Mouse (Mus musculus): ENCODE data around the gene Col12a1. TPM values are rescaled to one million over a fixed set of nuclear protein-coding genes. Genes with fewer than 3 reads are reported as not detected.

Gene Col12a1
- polyA plus RNA-seq, 1 experiment from 2014 or later = 38.6 TPM

Other genes with a start within 250 kb of the Col12a1 start
- gene Cox7a2, start 41.0 kb upstream of the Col12a1 start, polyA plus RNA-seq (2014; fragmentation: Nextera tagmentation; extraction: Ambion mirVana) = 669 and 936 TPM in 2 replicates
- 48.4 and 79.7 TPM in 2 replicates for gene Tmem30a, start 74.7 kb upstream of the Col12a1 start, polyA plus RNA-seq (2014; fragmentation: Nextera tagmentation; extraction: Ambion mirVana)

All from kidney, embryonic 14.5 days (tissue).